Mouse (Mus musculus): ENCODE results near the gene Ptprn2.

Ptprn2 gene

GRCm38 (mm10) chr12:116594457-116594856, 108.9 kb downstream of the Ptprn2 start:
- DNase-seq (ENCODE audit: low spot score): no peak

GRCm38 (mm10) chr12:116594866-116595610, 109.5 kb downstream of the Ptprn2 start:
- no peak for DNase-seq (ENCODE audit: low spot score)

GRCm38 (mm10) chr12:116595727-116596126, 110.2 kb downstream of the Ptprn2 start:
- DNase-seq (ENCODE audit: low spot score): no peak

- no peak for DNase-seq (ENCODE audit: low spot score)
These were observed 111.5 kb downstream of the Ptprn2 start for GRCm38 (mm10) chr12:116596993-116597392.

GRCm38 (mm10) chr12:116597670-116598069, 112.2 kb downstream of the Ptprn2 start:
- DNase-seq (ENCODE audit: low spot score): no peak

GRCm38 (mm10) chr12:116598123-116599005, 112.8 kb downstream of the Ptprn2 start:
- no peak for DNase-seq (ENCODE audit: low spot score)

- DNase-seq (ENCODE audit: low spot score): peak; percentile 68
These were observed 114.0 kb downstream of the Ptprn2 start for GRCm38 (mm10) chr12:116599537-116599936.

- no peak for DNase-seq (ENCODE audit: low spot score)
These were observed 114.5 kb downstream of the Ptprn2 start for GRCm38 (mm10) chr12:116600054-116600453.

GRCm38 (mm10) chr12:116601395-116601794, 115.9 kb downstream of the Ptprn2 start:
- DNase-seq (ENCODE audit: low spot score): no peak

- no peak for DNase-seq (ENCODE audit: low spot score)
These were observed 116.4 kb downstream of the Ptprn2 start for GRCm38 (mm10) chr12:116601921-116602320.

GRCm38 (mm10) chr12:116608598-116608997, 123.1 kb downstream of the Ptprn2 start:
- DNase-seq (ENCODE audit: low spot score): no peak

- DNase-seq (ENCODE audit: low spot score): peak; percentile 77
These were observed 134.3 kb downstream of the Ptprn2 start for GRCm38 (mm10) chr12:116619868-116620267.

GRCm38 (mm10) chr12:116620299-116620698, 134.8 kb downstream of the Ptprn2 start:
- no peak for DNase-seq (ENCODE audit: low spot score)

GRCm38 (mm10) chr12:116621325-116622040, 136.0 kb downstream of the Ptprn2 start:
- DNase-seq (ENCODE audit: low spot score): no peak

GRCm38 (mm10) chr12:116622665-116623387, 137.3 kb downstream of the Ptprn2 start:
- peak; percentile 76 for DNase-seq (ENCODE audit: low spot score)

- DNase-seq (ENCODE audit: low spot score): peak; percentile 64
These were observed 140.1 kb downstream of the Ptprn2 start for GRCm38 (mm10) chr12:116625391-116626281.

GRCm38 (mm10) chr12:116628992-116629391, 143.5 kb downstream of the Ptprn2 start:
- DNase-seq (ENCODE audit: low spot score): no peak

- DNase-seq (ENCODE audit: low spot score): no peak
These were observed 152.0 kb downstream of the Ptprn2 start for GRCm38 (mm10) chr12:116637498-116637897.

- no peak for DNase-seq (ENCODE audit: low spot score)
These were observed 155.4 kb downstream of the Ptprn2 start for GRCm38 (mm10) chr12:116640871-116641270.

GRCm38 (mm10) chr12:116641339-116642190, 156.0 kb downstream of the Ptprn2 start:
- no peak for DNase-seq (ENCODE audit: low spot score)

Data from layer of hippocampus, adult 11-12 months (tissue).